Mouse (Mus musculus) limb, embryonic 14.5 days (tissue): ENCODE results near the gene Strip1. TPM values are rescaled to one million over a fixed set of nuclear protein-coding genes. Genes with fewer than 3 reads are reported as not detected.

Experiments
- ATAC-seq: fragments of 200-750 bp; cut with Nextera tagmentation; 2 replicates; pipeline ENCODE4 v1.8.0; 2017; ENCODE audit warnings: low read depth, moderate number of reproducible peaks, moderate TSS enrichment; ENCODE audit not compliant: low FRiP score
- DNase-seq: peaks from one replicate; pipeline ENCODE4 v3.0.0-alpha.2; 2015; ENCODE audit warnings: low spot score
- H3K27ac ChIP-seq: fragments of 300-500 bp; sonication (generic); replicated peaks from 2 replicates; pipeline ENCODE4 v1.5.1; 2014; ENCODE audit warnings: low read depth, mild to moderate bottlenecking, low read length, moderate library complexity, mixed read lengths
- H3K27me3 ChIP-seq: fragments of 300-500 bp; sonication (generic); 2 replicates; pipeline ENCODE4 v1.6.1; 2014; ENCODE audit warnings: low read length, mixed read lengths; ENCODE audit not compliant: control insufficient read depth, insufficient read depth
- H3K36me3 ChIP-seq: fragments of 300-500 bp; sonication (generic); 2 replicates; pipeline ENCODE4 v1.6.1; 2014; ENCODE audit warnings: mild to moderate bottlenecking, low read length, moderate library complexity, mixed read lengths; ENCODE audit not compliant: control insufficient read depth, insufficient read depth
- H3K4me1 ChIP-seq: fragments of 300-500 bp; sonication (generic); 2 replicates; pipeline ENCODE4 v1.6.1; 2014; ENCODE audit warnings: antibody characterized with exemption, low read length, mixed read lengths; ENCODE audit not compliant: control insufficient read depth, insufficient read depth
- H3K4me2 ChIP-seq: fragments of 300-500 bp; sonication (generic); replicated peaks from 2 replicates; pipeline ENCODE4 v1.6.1; 2014; ENCODE audit warnings: low read depth, mild to moderate bottlenecking, low read length, moderate library complexity; ENCODE audit not compliant: severe bottlenecking
- H3K4me3 ChIP-seq: fragments of 300-500 bp; sonication (generic); replicated peaks from 2 replicates; pipeline ENCODE4 v1.5.1; 2014; ENCODE audit warnings: low read length
- H3K9ac ChIP-seq: fragments of 300-500 bp; sonication (generic); 2 replicates; pipeline ENCODE4 v1.6.1; 2014; ENCODE audit warnings: mild to moderate bottlenecking, low read depth, low read length, moderate library complexity; ENCODE audit not compliant: severe bottlenecking
- H3K9me3 ChIP-seq: fragments of 300-500 bp; sonication (generic); 2 replicates; pipeline ENCODE4 v1.6.1; 2016; ENCODE audit warnings: low read length; ENCODE audit not compliant: control insufficient read depth
- POLR2A ChIP-seq: fragments of 200-500 bp; IDR thresholded peaks from 2 replicates; pipeline ENCODE4 v1.8.0; 2012; ENCODE audit warnings: inconsistent platforms, mild to moderate bottlenecking, moderate library complexity, borderline replicate concordance; ENCODE audit not compliant: insufficient read depth, insufficient read length; ENCODE audit errors: extremely low read depth
- WGBS: fragments of 180-500 bp; shearing (Covaris S2); extraction: QIAGEN DNeasy Blood & Tissue Kit; methylation state at CpG from one replicate; pipeline ENCODE4 v1.1.7; 2014; 5-methylcytosine and 5-hydroxymethylcytosine counted together
- polyA plus RNA-seq, 2 experiments: library from polyadenylated mRNA; depleted of rRNA in 1 of 2; stranded (reverse) in 1 of 2; unstranded in 1 of 2; fragments of >200 nt; fragmentation: Nextera tagmentation in 1 of 2; extraction: Ambion mirVana in 1 of 2; gene quantifications; 2 replicates each; pipeline versions ENCODE4 v1.2.1 to v1.2.3; 2012 to 2014

The Strip1 gene
- polyA plus RNA-seq, 2 experiments = 59.7 to 74.1 TPM

DNA sequence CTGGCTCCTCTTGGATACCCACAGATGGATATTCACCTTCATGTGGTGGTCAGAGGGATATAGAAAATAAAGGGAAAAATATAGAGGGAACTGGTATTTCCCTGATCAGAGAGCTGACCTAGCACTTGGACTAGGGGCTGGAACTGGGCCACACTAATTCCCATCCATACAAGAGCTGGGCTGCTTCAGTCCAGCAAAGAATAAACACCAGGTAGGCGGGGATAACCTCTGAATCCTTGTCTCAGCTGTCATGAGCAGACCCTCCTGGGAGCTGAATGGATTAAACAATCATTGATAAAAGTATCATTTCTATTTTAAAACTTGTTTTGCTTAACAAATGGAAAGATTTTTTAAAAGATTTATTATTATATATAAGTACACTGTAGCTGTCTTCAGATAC, 39.9 kb downstream of the Strip1 start:
- DNase-seq (no peak), ATAC-seq (no peak)
- Histone ChIP-seq H3K4me2 (no peak overlapping the region), H3K27ac (no peak overlapping the region), H3K4me3 (no peak overlapping the region), H3K9me3 (no peaks in the 10 kb centered on the region), H3K36me3 (no peaks in the 10 kb centered on the region), H3K4me1 (peaks cover 12% of the 10 kb centered on the region; the same call in 1 of the 2 replicates), H3K9ac (no peak overlapping the region), H3K27me3 (peaks cover 22% of the 10 kb centered on the region)
- 64% methylated on average over 1 of the region's 1 CpGs for WGBS
- no peak for TF ChIP-seq POLR2A

DNA sequence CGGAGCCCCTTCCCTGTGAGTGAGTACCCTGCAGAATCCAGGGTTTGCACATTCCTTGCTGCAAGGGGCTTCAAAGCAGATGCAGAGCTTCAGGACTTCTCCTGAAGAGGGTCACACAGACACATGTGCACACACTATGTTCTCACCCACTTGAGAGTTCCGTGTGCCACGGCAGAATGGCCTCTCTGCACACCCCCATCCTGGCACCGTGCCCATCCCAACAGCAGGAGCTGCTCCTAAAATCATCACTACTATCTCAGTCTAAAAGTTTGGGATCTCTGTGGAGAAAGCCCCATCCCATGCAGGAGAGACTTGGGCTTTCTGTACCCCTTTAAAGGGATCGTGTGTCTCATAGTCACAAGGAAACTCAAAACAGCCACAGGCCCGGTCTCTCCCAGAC, 45.0 kb downstream of the Strip1 start:
- H3K27me3 ChIP-seq = peaks cover 39% of the 10 kb centered on the region
- ATAC-seq (no peak), DNase-seq (no peak)
- 59% methylated on average over 6 of the region's 6 CpGs for WGBS
- no peak overlapping the region for H3K4me2 ChIP-seq
- H3K9me3 ChIP-seq = no peaks in the 10 kb centered on the region
- no peak overlapping the region for H3K9ac ChIP-seq
- H3K36me3 ChIP-seq = no peaks in the 10 kb centered on the region
- TF ChIP-seq POLR2A = no peak
- H3K4me3 ChIP-seq = no peak overlapping the region
- no peak overlapping the region for H3K27ac ChIP-seq
- H3K4me1 ChIP-seq = peaks cover 8% of the 10 kb centered on the region

DNA sequence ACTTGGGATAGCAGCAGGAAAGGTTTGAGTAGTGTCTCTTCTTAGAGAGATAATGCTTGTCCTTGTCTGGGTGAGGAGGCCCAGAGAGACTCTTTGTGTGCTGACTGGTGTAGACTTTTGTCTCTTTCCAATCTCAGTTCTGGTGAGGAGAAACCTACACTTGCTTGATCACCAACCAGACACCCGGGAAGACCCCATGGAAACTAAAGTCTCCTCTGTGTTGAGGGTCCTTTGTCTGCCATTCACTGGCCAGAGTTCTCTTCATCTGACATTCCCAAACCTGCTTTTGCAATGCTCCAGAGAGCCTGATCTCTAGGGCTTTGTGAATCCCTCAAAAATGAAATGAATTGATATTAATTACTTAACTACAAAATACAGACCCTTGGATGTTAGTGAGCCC, 47.6 kb downstream of the Strip1 start:
- H3K4me3 ChIP-seq = no peak overlapping the region
- no peak overlapping the region for H3K27ac ChIP-seq
- no peak for TF ChIP-seq POLR2A
- 30% methylated on average over 1 of the region's 1 CpGs for WGBS
- ATAC-seq = no peak
- peaks cover 65% of the 10 kb centered on the region for H3K27me3 ChIP-seq
- H3K4me2 ChIP-seq = no peak overlapping the region
- no peaks in the 10 kb centered on the region for H3K36me3 ChIP-seq
- no peaks in the 10 kb centered on the region for H3K9me3 ChIP-seq
- no peak for DNase-seq
- peaks cover 16% of the 10 kb centered on the region for H3K4me1 ChIP-seq
- H3K9ac ChIP-seq = no peak overlapping the region

DNA sequence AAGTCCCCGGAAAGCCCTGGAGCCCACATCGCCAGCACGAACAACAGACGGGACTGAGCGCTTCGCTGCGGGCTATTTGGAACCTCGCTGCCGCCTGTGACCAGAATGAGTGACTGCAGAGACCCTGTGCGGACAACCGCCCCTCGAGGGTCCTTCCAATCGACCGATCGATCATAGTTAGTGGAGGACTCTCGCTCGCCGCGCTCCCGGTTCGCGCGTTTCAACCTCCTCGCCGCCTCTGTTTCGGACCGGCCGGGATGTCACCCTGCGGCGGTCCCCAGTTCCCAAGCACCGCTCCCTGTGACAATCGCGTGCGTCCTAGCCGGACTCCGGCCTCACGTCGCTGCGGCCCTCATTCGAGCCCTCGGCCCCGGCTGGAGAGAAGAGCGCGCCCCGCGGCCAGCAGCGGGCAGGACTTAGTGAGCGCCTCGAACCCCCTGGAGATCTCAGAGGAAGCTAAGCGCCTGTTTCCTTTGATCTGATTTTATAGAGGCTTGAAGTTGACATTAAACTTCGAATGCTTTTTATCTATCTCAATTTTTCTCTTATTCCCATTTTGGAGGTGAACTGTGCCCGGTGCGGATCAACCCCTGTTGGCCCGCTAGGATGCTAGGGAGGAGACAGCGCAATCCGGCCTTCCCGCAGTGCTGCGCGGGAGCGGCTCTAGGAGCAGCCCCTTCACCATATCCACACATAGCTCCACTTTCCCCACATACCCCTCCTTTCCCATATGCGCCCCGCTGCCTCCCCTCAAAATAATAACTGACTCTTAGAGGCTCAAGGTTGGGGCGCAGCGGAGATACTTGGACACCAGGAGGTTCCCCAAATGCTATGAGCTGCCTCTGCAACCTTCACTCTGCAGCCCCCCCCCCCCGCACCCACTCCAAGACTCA, 48.4 kb downstream of the Strip1 start:
- TF ChIP-seq POLR2A = no peak
- no peaks in the 10 kb centered on the region for H3K36me3 ChIP-seq
- WGBS = under 1% methylated on average over 64 of the region's 65 CpGs
- peak overlapping the region; percentile 43 for H3K4me3 ChIP-seq
- ATAC-seq = no peak
- no peaks in the 10 kb centered on the region for H3K9me3 ChIP-seq
- no peak for DNase-seq
- peak overlapping the region; percentile 85 for H3K4me2 ChIP-seq
- H3K4me1 ChIP-seq = peaks cover 16% of the 10 kb centered on the region
- no peak overlapping the region for H3K27ac ChIP-seq
- peak overlapping the region; percentile 55 for H3K9ac ChIP-seq
- H3K27me3 ChIP-seq = peaks cover 61% of the 10 kb centered on the region

DNA sequence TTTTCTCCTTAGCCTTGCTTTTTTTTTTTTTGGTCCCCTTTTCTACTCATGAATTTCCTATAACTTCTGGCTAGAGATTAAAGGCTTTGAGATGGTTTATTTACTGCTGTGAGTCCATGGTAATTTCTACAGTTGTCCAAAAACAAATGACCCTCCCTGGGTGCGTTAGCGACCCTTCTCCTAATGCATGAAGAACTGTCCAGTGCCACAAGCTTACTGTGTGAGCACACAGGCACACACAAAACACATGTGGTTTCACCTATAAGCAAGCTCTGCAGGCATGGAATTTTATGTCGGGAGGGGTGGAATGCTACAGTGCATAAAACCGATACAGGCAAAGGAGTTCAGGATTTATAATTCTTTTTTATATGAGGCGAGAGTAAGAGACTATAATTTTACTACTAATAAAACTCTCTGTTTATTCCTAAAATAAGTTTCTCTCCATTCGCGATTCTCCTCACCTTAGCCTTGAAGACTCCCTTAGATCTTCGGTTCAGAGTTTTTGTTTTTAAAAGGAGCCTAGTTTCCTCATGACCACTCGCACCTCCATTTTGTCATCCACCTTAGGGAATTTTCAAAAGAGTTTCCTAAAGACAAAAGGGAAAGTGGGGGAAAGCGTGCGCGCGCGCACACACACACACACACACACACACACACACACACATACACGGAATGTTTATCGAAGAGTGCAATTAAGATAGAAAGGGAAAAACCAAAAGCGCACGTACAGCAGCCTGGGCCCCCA, 49.2 kb downstream of the Strip1 start:
- H3K27me3 ChIP-seq = peaks cover 61% of the 10 kb centered on the region

More for the DNA sequence above, 49.2 kb downstream of the Strip1 start:
- peaks cover 16% of the 10 kb centered on the region for H3K4me1 ChIP-seq
- ATAC-seq (no peak), DNase-seq (no peak)
- H3K4me3 ChIP-seq = peak overlapping the region; percentile 43
- H3K27ac ChIP-seq = no peak overlapping the region
- no peaks in the 10 kb centered on the region for H3K36me3 ChIP-seq
- peak overlapping the region; percentile 55 for H3K9ac ChIP-seq
- H3K9me3 ChIP-seq = no peaks in the 10 kb centered on the region
- WGBS = 2% methylated on average over 18 of the region's 18 CpGs
- no peak for TF ChIP-seq POLR2A
- H3K4me2 ChIP-seq = peak overlapping the region; percentile 85
